Mouse (Mus musculus) monocyte, adult 5-6 weeks (primary cell): Measurements from ENCODE around the gene Prdx2. TPM values are rescaled to one million over a fixed set of nuclear protein-coding genes. Genes with fewer than 3 reads are reported as not detected.

ENCODE experiments used
- total RNA-seq: library from RNA; stranded (forward); fragments of 200-1000, 200-491, 200-594 nt; gene quantifications from 3 replicates; pipeline ENCODE4 v1.2.3, GENCODE M21; 2017

The Prdx2 gene
- total RNA-seq, 1 experiment from 2014 or later = 207 TPM

Other genes starting within 250 kb of the Prdx2 start
- gene G430095P16Rik, start 246.6 kb upstream of the Prdx2 start, total RNA-seq = 6.4 to 8.9 TPM (median 8.2 TPM) in 3 replicates
- gene Nfix, start 169.2 kb upstream of the Prdx2 start, total RNA-seq = 8.1 to 16.7 TPM (median 9.9 TPM) in 3 replicates
- 3.6 to 4.0 TPM (median 3.8 TPM) in 3 replicates for gene Dand5, start 146.8 kb upstream of the Prdx2 start, total RNA-seq
- 10.0 to 12.8 TPM (median 11.2 TPM) in 3 replicates for gene Gadd45gip1, start 138.1 kb upstream of the Prdx2 start, total RNA-seq
- 31.6 to 37.2 TPM (median 34.2 TPM) in 3 replicates for gene Rad23a, start 128.9 kb upstream of the Prdx2 start, total RNA-seq
- 1,036 to 1,300 TPM (median 1,079 TPM) in 3 replicates for gene Calr, start 122.7 kb upstream of the Prdx2 start, total RNA-seq
- gene Farsa, start 112.6 kb upstream of the Prdx2 start, total RNA-seq = 32.5 to 56.1 TPM (median 35.3 TPM) in 3 replicates
- 2.9 to 13.7 TPM (median 7.4 TPM) in 3 replicates for gene Syce2, start 97.5 kb upstream of the Prdx2 start, total RNA-seq
- gene Gcdh, start 75.7 kb upstream of the Prdx2 start, total RNA-seq = 16.8 to 25.3 TPM (median 18.7 TPM) in 3 replicates
- not detected in 3 replicates for gene Klf1, start 67.7 kb upstream of the Prdx2 start, total RNA-seq
- 24.4 to 37.4 TPM (median 29.6 TPM) in 3 replicates for gene Dnase2a, start 61.0 kb upstream of the Prdx2 start, total RNA-seq
- 0.11 TPM in 1 of 3 replicates, not detected in the others for gene Mast1, start 32.2 kb upstream of the Prdx2 start, total RNA-seq
- not detected in 3 replicates for gene Rtbdn, start 22.6 kb upstream of the Prdx2 start, total RNA-seq
- gene Gm49661, start 154 bp upstream of the Prdx2 start, total RNA-seq = not detected in 3 replicates
- gene Rnaseh2a, start 180 bp downstream of the Prdx2 start, total RNA-seq = 43.9 to 58.8 TPM (median 58.1 TPM) in 3 replicates
- 405 to 735 TPM (median 444 TPM) in 3 replicates for gene Junb, start 9.1 kb downstream of the Prdx2 start, total RNA-seq
- gene Hook2, start 21.0 kb downstream of the Prdx2 start, total RNA-seq = 4.2 to 8.7 TPM (median 4.5 TPM) in 3 replicates
- not detected in 3 replicates for gene Best2, start 44.9 kb downstream of the Prdx2 start, total RNA-seq
- gene Asna1, start 55.7 kb downstream of the Prdx2 start, total RNA-seq = 24.0 to 47.3 TPM (median 36.2 TPM) in 3 replicates
- gene Trir, start 57.2 kb downstream of the Prdx2 start, total RNA-seq = 260 to 294 TPM (median 276 TPM) in 3 replicates
- gene Tnpo2, start 67.3 kb downstream of the Prdx2 start, total RNA-seq = 12.0 to 27.9 TPM (median 18.3 TPM) in 3 replicates
- gene Fbxw9, start 90.5 kb downstream of the Prdx2 start, total RNA-seq = 2.6 to 3.6 TPM (median 3.0 TPM) in 3 replicates
- gene Gm5741, start 98.4 kb downstream of the Prdx2 start, total RNA-seq = not detected in 3 replicates
- 35.9 to 75.4 TPM (median 50.0 TPM) in 3 replicates for gene Dhps, start 102.2 kb downstream of the Prdx2 start, total RNA-seq
- 22.4 to 29.9 TPM (median 24.3 TPM) in 3 replicates for gene Wdr83os, start 111.2 kb downstream of the Prdx2 start, total RNA-seq
- gene Wdr83, start 111.7 kb downstream of the Prdx2 start, total RNA-seq = 8.9 to 13.6 TPM (median 13.4 TPM) in 3 replicates
- 116 to 188 TPM (median 183 TPM) in 3 replicates for gene Man2b1, start 113.7 kb downstream of the Prdx2 start, total RNA-seq
- gene Zfp791, start 153.5 kb downstream of the Prdx2 start, total RNA-seq = not detected in 3 replicates
- gene Cks1brt, start 182.3 kb downstream of the Prdx2 start, total RNA-seq = not detected in 3 replicates